Mouse (Mus musculus) WW6 (cell line): ENCODE data around the gene Cadm3.

ENCODE experiments used
- DNase-seq: peaks from one replicate; pipeline ENCODE4 v3.0.0-alpha.2; 2013; ENCODE audit warnings: low read depth, low spot score

The Cadm3 gene

DNA sequence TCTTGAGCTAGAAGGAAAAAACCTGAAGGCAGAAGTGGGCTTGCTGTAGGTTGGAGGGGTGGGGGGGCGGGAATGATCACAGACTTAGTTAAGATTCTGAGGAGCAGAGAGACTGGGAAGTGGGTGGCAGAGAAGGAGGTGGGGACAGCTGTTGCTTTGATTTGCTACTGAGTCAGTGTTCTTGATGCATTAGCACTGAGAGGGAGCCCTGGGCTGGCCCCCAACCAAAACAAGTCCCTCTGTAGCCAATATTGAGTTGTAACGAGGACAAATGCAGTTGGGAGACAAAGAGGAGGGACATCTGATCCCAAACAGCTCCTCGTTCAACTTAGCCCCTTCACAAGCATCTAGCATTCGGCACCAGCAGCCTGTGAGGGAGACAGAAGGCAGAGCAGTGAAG lies 9.7 kb downstream of the Cadm3 start:
- no peak for DNase-seq

DNA sequence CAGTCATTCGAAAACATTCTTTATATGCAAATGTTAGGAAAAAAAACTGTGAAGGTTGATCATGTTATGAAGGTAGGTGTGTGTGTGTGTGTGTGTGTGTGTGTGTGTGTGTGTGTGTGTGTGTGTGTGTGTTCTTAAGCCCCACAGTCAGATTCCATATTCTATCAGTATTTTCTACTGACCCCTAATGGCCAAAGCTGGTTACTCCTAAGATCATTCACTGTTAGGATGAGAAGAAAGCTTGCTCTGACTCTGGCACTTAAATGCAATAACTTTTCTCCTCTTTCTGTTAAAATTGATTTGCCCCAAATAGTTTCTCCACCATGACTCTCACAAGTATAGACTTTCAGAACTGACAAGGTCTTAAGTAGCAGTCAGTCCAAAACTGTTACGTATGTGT lies 10.8 kb downstream of the Cadm3 start:
- DNase-seq: no peak

DNA sequence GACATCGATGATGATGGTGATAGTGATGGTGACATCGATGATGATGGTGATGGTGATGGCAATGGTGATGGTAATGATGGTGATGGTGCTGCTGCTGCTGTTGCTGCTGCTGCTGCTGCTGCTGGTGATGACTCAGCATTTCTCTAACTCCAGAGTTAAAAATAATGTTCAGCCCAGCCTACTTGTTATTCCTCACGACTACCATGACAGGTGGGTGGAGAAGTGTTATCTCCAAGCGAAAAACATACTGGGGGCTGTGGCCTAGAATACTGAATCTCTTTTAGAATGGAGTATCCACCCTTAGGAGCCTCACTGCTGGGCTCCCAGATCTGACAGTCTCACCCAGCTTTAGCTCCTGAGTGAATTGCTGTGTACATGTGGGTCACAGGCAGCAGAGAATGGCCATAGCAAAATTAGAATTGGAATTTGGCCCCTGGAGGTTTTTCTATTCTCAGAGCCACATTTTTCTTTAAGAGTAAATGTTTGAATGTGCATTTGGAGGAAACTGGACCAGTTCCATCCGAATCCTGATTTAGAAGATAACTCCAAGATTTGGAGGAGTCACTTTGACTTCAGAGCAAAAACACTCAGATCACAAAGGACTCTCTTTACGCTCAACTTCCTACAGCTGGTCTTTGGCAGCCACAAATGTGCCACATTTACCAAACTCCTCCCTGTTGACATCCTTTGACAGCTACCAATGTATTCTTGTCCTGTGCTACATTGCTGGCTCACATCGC lies 12.2 kb downstream of the Cadm3 start:
- no peak for DNase-seq

GRCm38 (mm10) chr1:173350372-173350957 lies 17.0 kb downstream of the Cadm3 start, which contains the start of gene Aim2:
TSS of gene Aim2 (plus strand) at chr1:173350879.
- no peak for DNase-seq

DNA sequence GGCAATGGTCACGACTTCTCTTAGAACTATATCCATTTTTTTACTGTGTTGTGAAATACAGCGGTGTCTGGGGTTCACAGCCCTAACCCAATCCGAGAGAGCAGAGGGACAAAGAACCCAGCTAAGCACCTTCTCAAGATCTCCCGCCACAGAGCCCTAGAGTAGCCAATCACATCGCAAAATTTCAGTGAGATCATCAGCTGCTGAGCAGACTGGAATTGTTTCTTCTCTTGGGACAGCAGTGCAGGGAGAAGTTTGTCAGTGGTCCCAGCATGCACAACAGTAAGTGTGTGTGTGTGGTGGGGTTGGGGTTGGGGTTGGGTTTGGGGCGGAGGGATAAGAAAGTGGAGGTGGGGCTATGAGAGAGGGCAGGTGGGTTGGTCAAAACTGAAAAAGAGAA lies 17.5 kb downstream of the Cadm3 start:
- no peak for DNase-seq

DNA sequence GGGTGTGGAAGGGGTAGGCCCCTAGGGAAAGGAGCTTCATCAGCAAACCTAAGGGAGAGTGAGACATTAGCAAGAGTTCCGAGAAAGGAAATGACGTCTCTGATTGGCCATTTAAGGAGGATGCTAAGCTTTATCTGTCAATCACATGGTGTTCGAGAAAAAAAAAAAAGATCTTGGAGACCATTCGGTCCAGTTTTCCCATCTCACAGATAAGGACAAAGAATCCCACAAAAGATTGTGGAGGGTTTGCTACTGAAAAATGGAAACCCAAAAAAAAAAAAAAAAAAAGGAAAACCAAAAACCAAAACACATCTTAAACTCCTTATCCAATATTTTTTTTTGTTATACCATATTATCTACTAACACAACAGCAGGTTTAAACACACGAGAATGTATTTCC lies 18.3 kb downstream of the Cadm3 start:
- DNase-seq: no peak

DNA sequence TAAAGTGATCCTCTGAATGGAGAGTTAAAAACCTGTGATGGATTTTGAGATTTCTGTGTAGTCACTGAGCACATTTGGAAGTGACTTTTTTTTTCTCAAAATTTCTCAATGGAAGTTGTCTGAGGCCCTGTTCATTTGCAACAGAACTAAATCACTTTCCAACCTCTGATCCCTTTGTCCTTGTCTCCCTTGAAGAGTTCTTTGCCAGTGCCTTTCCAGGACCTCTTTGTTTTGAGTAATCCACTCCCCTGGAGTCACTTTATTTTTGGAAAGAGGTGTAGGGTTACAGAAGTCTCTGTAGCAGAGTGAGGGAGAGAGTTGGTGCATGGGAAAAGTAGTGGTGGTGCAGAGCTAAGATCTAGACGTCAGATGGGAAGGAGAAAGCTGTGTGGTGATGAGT lies 19.0 kb downstream of the Cadm3 start:
- no peak for DNase-seq

GRCm38 (mm10) chr1:173345112-173345511 lies 22.4 kb downstream of the Cadm3 start:
- no peak for DNase-seq

DNA sequence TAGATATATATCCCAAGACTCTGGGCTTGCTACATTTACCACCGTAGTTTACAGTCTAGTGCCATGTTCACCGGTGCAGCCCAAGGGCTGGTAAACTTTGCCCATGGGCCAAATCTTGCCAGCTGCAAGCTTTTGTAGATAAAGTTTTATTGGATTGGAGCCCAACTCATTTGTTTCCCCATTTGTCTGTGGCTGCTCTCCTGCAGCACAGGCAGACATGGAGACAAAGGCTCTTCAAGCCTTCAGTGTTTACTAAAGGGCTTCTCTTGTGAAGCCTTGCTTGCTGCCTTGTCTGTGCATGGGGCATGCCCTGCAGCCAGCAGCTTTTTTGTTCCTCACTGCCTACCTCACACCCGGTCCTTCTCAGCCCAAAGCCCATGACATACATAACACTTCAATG lies 23.6 kb downstream of the Cadm3 start:
- DNase-seq: no peak

GRCm38 (mm10) chr1:173342425-173342824 lies 25.1 kb downstream of the Cadm3 start:
- no peak for DNase-seq

- DNase-seq: no peak
Observed at GRCm38 (mm10) chr1:173339543-173339942, 28.0 kb downstream of the Cadm3 start.

DNA sequence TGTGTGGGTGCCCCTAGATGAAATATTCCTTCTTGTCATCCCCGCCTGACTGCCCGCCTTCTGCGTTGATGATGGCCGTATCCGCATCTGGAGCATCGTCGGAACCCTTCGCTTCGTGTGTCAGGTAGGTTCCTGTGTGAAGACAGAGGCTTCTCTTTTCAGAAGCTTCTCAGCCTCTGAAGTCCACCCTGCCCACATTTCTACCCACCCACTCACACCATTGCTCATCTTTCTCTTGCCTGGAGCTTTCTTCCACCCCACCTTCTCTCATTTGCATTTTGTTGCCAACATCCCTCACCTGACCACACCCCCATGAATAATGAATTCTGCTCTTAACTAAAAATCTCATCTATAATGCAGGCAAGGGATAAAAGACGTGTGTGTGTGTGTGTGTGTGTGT lies 30.5 kb downstream of the Cadm3 start:
- no peak for DNase-seq

DNA sequence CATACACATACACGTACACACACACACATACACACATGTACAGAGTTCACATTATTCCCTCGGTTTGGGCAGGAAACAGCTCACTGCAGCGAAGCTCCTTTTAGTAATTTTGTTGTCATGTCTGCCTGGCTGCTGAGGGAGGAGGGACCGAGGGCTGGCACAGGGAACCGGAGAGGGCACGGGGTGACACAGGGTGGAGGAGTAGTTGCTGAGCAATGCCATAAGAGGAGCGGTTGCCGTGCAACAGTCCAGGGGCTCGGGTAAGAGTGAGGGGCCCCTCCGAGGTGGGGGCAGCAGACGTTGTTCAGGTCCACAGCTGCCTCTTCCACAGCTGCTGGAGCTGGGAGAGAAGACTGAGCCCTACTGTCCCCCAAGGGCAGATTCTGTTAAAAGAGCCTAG lies 31.6 kb downstream of the Cadm3 start:
- no peak for DNase-seq

DNA sequence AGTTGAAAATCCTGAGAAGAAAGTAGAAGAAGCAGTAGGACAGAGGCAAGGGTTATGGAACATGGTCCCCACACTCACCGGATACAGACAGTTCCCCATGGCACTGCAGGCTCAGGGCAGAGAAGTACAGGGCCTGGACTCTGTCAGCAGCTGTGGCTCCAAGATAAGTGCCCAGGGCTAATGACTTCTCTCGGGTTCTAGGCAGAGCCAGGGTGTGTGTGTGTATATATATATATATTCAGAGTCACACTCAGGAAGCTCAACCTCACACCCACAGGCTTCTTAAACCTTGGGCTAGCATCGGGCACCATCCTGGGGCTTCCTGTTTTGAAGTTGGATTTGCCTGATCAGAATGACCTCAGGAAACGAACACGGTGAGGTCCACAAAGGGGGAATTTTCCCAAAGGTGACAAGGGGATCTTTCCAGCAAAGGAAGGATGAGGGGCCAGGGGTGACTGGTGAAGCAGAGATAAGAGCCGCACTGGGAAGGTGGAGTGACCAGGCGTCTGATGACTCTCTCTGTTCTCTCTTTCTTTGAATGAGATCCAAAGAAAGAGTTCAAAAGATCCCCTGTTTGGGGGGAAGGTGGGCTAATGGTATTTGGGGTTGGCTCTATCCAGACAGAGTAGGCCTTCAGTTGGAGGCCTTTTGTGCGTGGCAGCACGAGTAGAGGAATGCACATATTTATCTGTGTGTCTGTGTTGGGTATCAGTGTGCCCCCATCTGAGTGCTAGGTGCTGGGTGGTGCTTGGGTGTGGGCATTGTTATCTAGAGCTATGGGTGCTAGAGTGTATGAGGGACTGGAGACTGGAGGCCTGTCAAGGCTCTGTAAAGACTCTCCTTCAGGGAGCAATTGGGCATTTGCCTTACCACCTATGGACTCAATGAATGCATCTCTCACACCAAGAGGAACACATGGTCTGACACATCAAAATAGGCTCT lies 33.9 kb downstream of the Cadm3 start, which contains the start of gene Ackr1:
TSS of gene Ackr1 (minus strand) at position 439 of the 942 bp plus-strand sequence.
- no peak for DNase-seq

DNA sequence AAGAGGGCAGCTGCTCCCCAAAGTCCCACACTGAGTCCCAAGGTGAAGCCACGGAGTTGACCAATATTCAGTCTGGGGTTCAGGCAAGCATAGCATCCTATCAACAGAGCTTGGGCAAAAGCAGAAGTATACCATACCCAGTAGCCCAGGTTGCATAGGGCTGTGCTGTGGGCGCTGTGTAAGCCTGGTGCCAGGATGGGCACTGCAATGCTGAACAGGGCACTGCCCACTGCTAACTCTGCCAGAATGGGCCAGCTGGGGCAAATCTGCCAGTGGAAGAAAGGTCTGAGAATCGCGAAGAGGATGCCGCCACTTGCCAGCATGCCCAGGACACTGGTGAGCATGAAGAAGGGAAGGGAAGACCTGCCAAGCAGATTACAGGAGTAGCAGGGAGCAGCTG lies 35.1 kb downstream of the Cadm3 start:
- no peak for DNase-seq

- DNase-seq: no peak
Observed at GRCm38 (mm10) chr1:173329743-173330142, 37.8 kb downstream of the Cadm3 start.

DNA sequence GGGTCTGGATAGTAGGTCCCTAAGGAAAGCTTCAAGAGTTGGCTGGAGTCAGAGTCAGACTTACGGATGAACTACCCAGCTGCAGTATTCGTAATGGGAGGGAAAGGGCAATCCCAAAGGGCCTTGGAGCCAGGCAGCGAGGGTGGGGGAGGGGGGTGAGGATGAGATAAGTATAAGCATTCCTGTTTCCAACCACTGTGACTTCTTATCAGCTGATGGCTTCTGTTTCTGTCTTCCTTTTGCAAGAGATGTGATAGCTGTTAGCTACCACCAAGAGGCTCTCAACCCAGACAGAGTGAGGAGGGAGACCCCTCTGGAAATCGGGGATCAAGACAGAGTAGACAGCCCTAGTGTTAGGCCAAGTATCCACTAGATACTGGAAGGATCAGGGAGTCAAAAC lies 38.3 kb downstream of the Cadm3 start:
- no peak for DNase-seq

DNA sequence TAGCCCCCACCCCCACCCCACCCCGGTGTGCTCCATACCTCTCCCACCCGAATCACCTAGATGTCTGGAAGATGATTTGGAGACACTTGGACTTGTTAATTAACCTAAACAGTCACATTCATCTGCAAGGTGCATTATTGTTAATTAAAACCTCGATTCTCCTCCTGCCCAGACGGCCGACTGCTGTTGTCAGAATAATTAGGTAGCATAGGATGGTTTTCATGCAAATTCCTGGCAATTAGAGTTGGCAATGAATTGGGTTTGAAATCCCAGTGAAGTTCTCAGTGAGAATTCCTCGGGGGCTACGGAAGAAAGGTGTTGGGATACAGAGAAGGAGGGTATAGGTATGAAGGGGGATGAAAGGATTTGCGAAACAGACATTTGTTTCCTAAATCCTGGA lies 39.0 kb downstream of the Cadm3 start:
- DNase-seq: no peak

GRCm38 (mm10) chr1:173326552-173326951 lies 40.9 kb downstream of the Cadm3 start:
- no peak for DNase-seq

DNA sequence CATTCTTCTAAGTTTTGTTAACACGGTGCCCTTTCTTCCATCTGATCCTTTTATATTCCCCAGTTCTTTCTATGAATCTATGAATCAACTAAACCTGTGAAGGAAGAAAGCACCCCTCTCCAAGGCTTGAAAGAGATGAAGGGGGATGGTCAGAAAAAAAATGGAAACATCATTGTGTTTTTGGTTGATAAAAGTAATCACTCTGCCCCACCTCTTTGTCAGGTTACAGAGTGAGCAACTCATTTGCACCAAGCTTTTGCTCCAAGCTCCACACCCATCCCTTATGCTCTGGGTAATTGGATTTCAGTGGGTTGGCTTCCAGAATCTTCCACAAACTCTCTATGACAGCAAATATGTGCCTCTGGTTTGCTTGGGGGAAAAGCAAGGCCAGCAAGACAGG lies 42.1 kb downstream of the Cadm3 start:
- DNase-seq: no peak

DNA sequence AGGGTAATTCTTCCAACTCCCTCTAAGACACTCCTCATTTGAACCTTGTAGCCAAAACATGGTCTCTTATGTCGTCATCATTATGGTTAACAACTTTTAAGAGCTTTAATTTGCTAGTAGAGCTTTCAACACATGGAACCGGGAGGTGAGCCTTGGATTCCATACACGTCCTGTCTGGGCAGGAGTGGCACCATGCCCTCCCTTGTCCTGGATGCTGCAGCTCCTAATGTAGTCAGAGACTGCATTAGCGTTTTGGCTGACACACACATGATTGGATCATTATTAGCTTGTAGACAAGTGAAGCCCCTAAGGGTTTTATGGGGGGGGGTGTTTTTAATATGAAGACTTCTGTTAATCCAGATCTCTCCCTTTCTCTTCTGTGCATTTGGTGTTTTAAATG lies 42.5 kb downstream of the Cadm3 start:
- no peak for DNase-seq

DNA sequence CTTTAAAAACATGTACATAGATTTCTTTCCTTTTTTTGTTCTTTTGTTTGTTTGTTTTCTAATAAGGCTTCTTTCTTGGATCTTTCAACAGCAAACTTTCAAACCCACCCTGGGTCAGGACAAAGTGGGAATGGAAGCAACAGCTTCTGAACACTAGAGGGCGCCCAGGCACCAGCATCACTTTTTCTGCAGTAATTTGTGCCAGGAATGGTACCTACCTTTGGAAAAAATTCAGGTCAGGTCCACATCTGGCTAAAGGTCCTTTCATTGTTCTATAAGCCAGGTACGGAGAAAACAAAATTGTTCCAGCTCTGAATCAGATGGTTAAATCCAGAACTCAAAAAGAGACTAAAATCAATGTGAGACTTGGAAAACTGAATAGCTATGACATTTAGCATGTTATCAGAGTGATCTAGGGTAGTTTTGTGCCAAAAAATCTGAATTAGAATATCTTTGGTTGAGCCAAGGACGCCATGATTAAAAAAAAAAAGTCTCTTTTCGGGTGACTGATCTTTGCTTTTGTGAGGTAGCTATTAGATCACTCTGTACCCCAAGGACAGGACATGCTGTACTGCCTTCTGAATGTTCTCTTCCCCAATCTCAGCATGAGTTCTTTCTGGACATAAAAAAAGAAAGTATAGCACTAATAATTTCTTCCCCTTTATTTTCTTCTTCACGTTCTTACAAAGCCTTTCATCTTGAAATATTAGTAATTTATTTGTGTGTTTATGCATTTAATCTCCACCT lies 43.5 kb downstream of the Cadm3 start:
- DNase-seq: no peak
